Mouse (Mus musculus) intestine, embryonic 16.5 days (tissue): ENCODE data around the gene Cdk14. TPM values are rescaled to one million over a fixed set of nuclear protein-coding genes. Genes with fewer than 3 reads are reported as not detected.

ENCODE experiments used
- ATAC-seq: fragments of 200-750 bp; cut with Nextera tagmentation; 2 replicates; pipeline ENCODE4 v1.8.0; 2017; ENCODE audit warnings: moderate TSS enrichment, moderate library complexity
- H3K27ac ChIP-seq: fragments of 300-500 bp; sonication (generic); 2 replicates; pipeline ENCODE4 v1.5.1; 2014; ENCODE audit warnings: mild to moderate bottlenecking, low read length
- H3K27me3 ChIP-seq: fragments of 300-500 bp; sonication (generic); replicated peaks from 2 replicates; pipeline ENCODE4 v1.6.1; 2014; ENCODE audit warnings: low read length, control low read depth, mixed read lengths; ENCODE audit not compliant: control insufficient read depth, insufficient read depth
- H3K36me3 ChIP-seq: fragments of 300-500 bp; sonication (generic); 2 replicates; pipeline ENCODE4 v1.6.1; 2014; ENCODE audit warnings: low read length, control low read depth; ENCODE audit not compliant: control insufficient read depth, insufficient read depth
- H3K4me1 ChIP-seq: fragments of 300-500 bp; sonication (generic); 2 replicates; pipeline ENCODE4 v1.6.1; 2014; ENCODE audit warnings: low read length, control low read depth, mixed read lengths; ENCODE audit not compliant: control insufficient read depth, insufficient read depth
- H3K4me2 ChIP-seq: fragments of 300-500 bp; sonication (generic); 2 replicates; pipeline ENCODE4 v1.6.1; 2014; ENCODE audit warnings: low read depth, low read length, control low read depth
- H3K4me3 ChIP-seq: fragments of 300-500 bp; sonication (generic); 2 replicates; pipeline ENCODE4 v1.5.1; 2014; ENCODE audit warnings: mild to moderate bottlenecking, low read length
- H3K9ac ChIP-seq: fragments of 300-500 bp; sonication (generic); 2 replicates; pipeline ENCODE4 v1.6.1; 2014; ENCODE audit warnings: low read depth, low read length
- H3K9me3 ChIP-seq: fragments of 300-500 bp; sonication (generic); 2 replicates; pipeline ENCODE4 v1.6.1; 2016; ENCODE audit warnings: low read length, control low read depth; ENCODE audit not compliant: control insufficient read depth
- WGBS: fragments of 180-500 bp; shearing (Covaris S2); extraction: QIAGEN DNeasy Blood & Tissue Kit; methylation state at CpG from one replicate; pipeline ENCODE4 v1.1.7; 2014; 5-methylcytosine and 5-hydroxymethylcytosine counted together
- polyA plus RNA-seq: library from polyadenylated mRNA; unstranded; fragments of >200 nt; fragmentation: Nextera tagmentation; extraction: Ambion mirVana; gene quantifications from 2 replicates; pipeline ENCODE4 v1.2.1, GENCODE M21; 2015

Gene Cdk14
- polyA plus RNA-seq, 1 experiment from 2014 or later = 8.9 TPM

- WGBS = 79% methylated on average over 5 of the region's 5 CpGs
- Histone ChIP-seq H3K9ac (no peak overlapping the region), H3K27ac (no peak overlapping the region), H3K27me3 (no peaks in the 10 kb centered on the region), H3K9me3 (no peaks in the 10 kb centered on the region), H3K36me3 (no peaks in the 10 kb centered on the region), H3K4me3 (no peak overlapping the region), H3K4me2 (no peak overlapping the region), H3K4me1 (no peaks in the 10 kb centered on the region)
- no peak for ATAC-seq
Observed at GRCm38 (mm10) chr5:4816981-4817380, 603.1 kb downstream of the Cdk14 start.

GRCm38 (mm10) chr5:4814465-4815204 is 605.5 kb downstream of the Cdk14 start:
- 83% methylated on average over 7 of the region's 7 CpGs for WGBS

GRCm38 (mm10) chr5:4813357-4813756 is 606.8 kb downstream of the Cdk14 start:
- H3K9me3 ChIP-seq = no peaks in the 10 kb centered on the region
- ATAC-seq = no peak
- no peaks in the 10 kb centered on the region for H3K4me1 ChIP-seq
- H3K9ac ChIP-seq = no peak overlapping the region
- WGBS = 95% methylated on average over 7 of the region's 7 CpGs
- no peaks in the 10 kb centered on the region for H3K36me3 ChIP-seq
- H3K4me2 ChIP-seq = no peak overlapping the region
- no peaks in the 10 kb centered on the region for H3K27me3 ChIP-seq
- no peak overlapping the region for H3K4me3 ChIP-seq
- no peak overlapping the region for H3K27ac ChIP-seq

More at GRCm38 (mm10) chr5:4814465-4815204, 605.5 kb downstream of the Cdk14 start:
- Histone ChIP-seq H3K4me3 (no peak overlapping the region), H3K4me2 (no peak overlapping the region), H3K27ac (no peak overlapping the region), H3K36me3 (no peaks in the 10 kb centered on the region), H3K9me3 (no peaks in the 10 kb centered on the region), H3K27me3 (no peaks in the 10 kb centered on the region), H3K9ac (no peak overlapping the region), H3K4me1 (no peaks in the 10 kb centered on the region)
- ATAC-seq = no peak

- 71% methylated on average over 13 of the region's 13 CpGs for WGBS
- Histone ChIP-seq H3K4me3 (no peak overlapping the region), H3K9ac (no peak overlapping the region), H3K27ac (no peak overlapping the region), H3K9me3 (no peaks in the 10 kb centered on the region), H3K4me2 (no peak overlapping the region), H3K36me3 (no peaks in the 10 kb centered on the region), H3K27me3 (no peaks in the 10 kb centered on the region), H3K4me1 (no peaks in the 10 kb centered on the region)
- ATAC-seq = no peak
Observed at GRCm38 (mm10) chr5:4812036-4812729, 607.9 kb downstream of the Cdk14 start.

- Histone ChIP-seq H3K9ac (no peak overlapping the region), H3K27me3 (no peaks in the 10 kb centered on the region), H3K4me1 (peaks cover 2% of the 10 kb centered on the region; the same call in 1 of the 2 replicates), H3K27ac (no peak overlapping the region), H3K4me3 (no peak overlapping the region), H3K36me3 (no peaks in the 10 kb centered on the region), H3K9me3 (no peaks in the 10 kb centered on the region), H3K4me2 (no peak overlapping the region)
- 62% methylated on average over 4 of the region's 4 CpGs for WGBS
- ATAC-seq = no peak
Observed at GRCm38 (mm10) chr5:4805228-4805627, 614.9 kb downstream of the Cdk14 start.

- Histone ChIP-seq H3K4me3 (no peak overlapping the region), H3K27me3 (no peaks in the 10 kb centered on the region), H3K4me1 (peaks cover 2% of the 10 kb centered on the region; the same call in 1 of the 2 replicates), H3K27ac (no peak overlapping the region), H3K4me2 (no peak overlapping the region), H3K36me3 (no peaks in the 10 kb centered on the region), H3K9ac (no peak overlapping the region), H3K9me3 (no peaks in the 10 kb centered on the region)
- 64% methylated on average over 5 of the region's 5 CpGs for WGBS
- ATAC-seq = no peak
Observed at GRCm38 (mm10) chr5:4803708-4804107, 616.4 kb downstream of the Cdk14 start.

GRCm38 (mm10) chr5:4801971-4802370 is 618.1 kb downstream of the Cdk14 start:
- H3K4me3 ChIP-seq = no peak overlapping the region
- no peaks in the 10 kb centered on the region for H3K9me3 ChIP-seq
- H3K4me2 ChIP-seq = no peak overlapping the region
- H3K27ac ChIP-seq = no peak overlapping the region
- H3K36me3 ChIP-seq = no peaks in the 10 kb centered on the region
- peaks cover 2% of the 10 kb centered on the region; the same call in 1 of the 2 replicates for H3K4me1 ChIP-seq
- no peak overlapping the region for H3K9ac ChIP-seq
- H3K27me3 ChIP-seq = no peaks in the 10 kb centered on the region
- ATAC-seq = no peak

- no peak for ATAC-seq
- no peaks in the 10 kb centered on the region for H3K36me3 ChIP-seq
- no peak overlapping the region for H3K27ac ChIP-seq
- peaks cover 2% of the 10 kb centered on the region; the same call in 1 of the 2 replicates for H3K4me1 ChIP-seq
- H3K4me3 ChIP-seq = no peak overlapping the region
- WGBS = 86% methylated on average over 8 of the region's 8 CpGs
- no peaks in the 10 kb centered on the region for H3K9me3 ChIP-seq
- H3K4me2 ChIP-seq = no peak overlapping the region
- H3K27me3 ChIP-seq = no peaks in the 10 kb centered on the region
- no peak overlapping the region for H3K9ac ChIP-seq
Observed at GRCm38 (mm10) chr5:4801096-4801850, 618.8 kb downstream of the Cdk14 start.

- H3K27ac ChIP-seq = no peak overlapping the region
- H3K9me3 ChIP-seq = no peaks in the 10 kb centered on the region
- WGBS = 50% methylated on average over 3 of the region's 3 CpGs
- H3K36me3 ChIP-seq = no peaks in the 10 kb centered on the region
- H3K4me1 ChIP-seq = no peaks in the 10 kb centered on the region
- H3K4me3 ChIP-seq = no peak overlapping the region
- no peaks in the 10 kb centered on the region for H3K27me3 ChIP-seq
- H3K4me2 ChIP-seq = no peak overlapping the region
- no peak for ATAC-seq
- no peak overlapping the region for H3K9ac ChIP-seq
Observed at GRCm38 (mm10) chr5:4791219-4791618, 628.9 kb downstream of the Cdk14 start.
